Mouse (Mus musculus): Measurements from ENCODE around the gene Zfp385c.
"Not testable (repeated sequence)": the region's sequence is repeated elsewhere in the genome, so short reads cannot be mapped to it uniquely, and the experiment has no call there.

- not testable (repeated sequence) for TF ChIP-seq CTCF (IDR thresholded peaks at IDR 0.05; ENCODE audit: low read depth); EP300 (optimal IDR thresholded peaks at IDR 0.05)
Measured at GRCm38 (mm10) chr11:100616836-100617235, 75.4 kb downstream of the Zfp385c start.
